8 mouse cellular contexts compared by ENCODE assay signal in genomic region chr17:34644608-34645007, GRCm38 (mm10). TPM values are rescaled to one million over a fixed set of nuclear protein-coding genes. Genes with fewer than 3 reads are reported as not detected.
DNase-seq lines count a peak whose midpoint lies in the region; ATAC-seq and TF ChIP-seq lines count a peak whose summit lies in the region.

Fkbpl (plus strand) TSS chr17:34644764.

- H3K27ac ChIP-seq in forebrain, embryonic 13.5 days: peak within 1 kb of the TSS; percentile 76
- peak within 1 kb of the TSS; percentile 61 for H3K27ac ChIP-seq in liver, postnatal 0 days (ENCODE audit: low read depth)
- H3K27ac ChIP-seq in neural tube, embryonic 14.5 days (ENCODE audit: low read depth, low read length): peak within 1 kb of the TSS; percentile 31; the same call in 1 of the 2 replicates

- DNase-seq in c-Kit-positive CD71-positive TER-119-positive erythroid progenitor cells, embryonic 14.5 days (ENCODE audit: low spot score): peak; percentile 97
- DNase-seq in heart, postnatal 10 days: peak; percentile 98 to 99
- peak; percentile 96 for DNase-seq in large intestine, adult 2 months (ENCODE audit: low read depth, low spot score)
- peak; percentile 94 for DNase-seq in liver, postnatal 0 days
- DNase-seq in testis, postnatal 10 days (ENCODE audit: low spot score): peak; percentile 94

- ATAC-seq in forebrain, embryonic 13.5 days: peak; percentile 85
- ATAC-seq in liver, postnatal 0 days: peak; percentile 50
- ATAC-seq in neural tube, embryonic 14.5 days (ENCODE audit: low read depth): peak; percentile 81

- peaks cover 54% of the 10 kb centered on the region for H3K4me1 ChIP-seq in E14TG2a.4 (replicated peaks; ENCODE audit: low read depth, low read length)
- peaks cover 43% of the 10 kb centered on the region for H3K4me1 ChIP-seq in forebrain, embryonic 13.5 days
- peaks cover 44% of the 10 kb centered on the region for H3K4me1 ChIP-seq in liver, postnatal 0 days (ENCODE audit: insufficient read depth)
- peaks cover 20% of the 10 kb centered on the region for H3K4me1 ChIP-seq in neural tube, embryonic 14.5 days (ENCODE audit: control insufficient read depth, insufficient read depth, low read length)

- H3K9ac ChIP-seq in forebrain, embryonic 13.5 days: peak within 1 kb of the TSS; percentile 70
- H3K9ac ChIP-seq in liver, postnatal 0 days (replicated peaks): peak within 1 kb of the TSS; percentile 64
- peak within 1 kb of the TSS; percentile 43 for H3K9ac ChIP-seq in neural tube, embryonic 14.5 days (replicated peaks; ENCODE audit: low read depth, low read length)

- no peaks in the 10 kb centered on the region for H3K9me3 ChIP-seq in E14TG2a.4 (ENCODE audit: low read length)
- no peaks in the 10 kb centered on the region for H3K9me3 ChIP-seq in forebrain, embryonic 13.5 days (replicated peaks)
- no peaks in the 10 kb centered on the region for H3K9me3 ChIP-seq in liver, postnatal 0 days (ENCODE audit: low read length)
- no peaks in the 10 kb centered on the region for H3K9me3 ChIP-seq in neural tube, embryonic 14.5 days (ENCODE audit: control insufficient read depth, low read length)

- under 1% methylated on average over 16 of the region's 16 CpGs for WGBS in forebrain, embryonic 13.5 days
- under 1% methylated on average over 16 of the region's 16 CpGs for WGBS in large intestine, adult 2 months
- WGBS in liver, postnatal 0 days (ENCODE audit: insufficient replicate concordance): 1% methylated on average over 16 of the region's 16 CpGs
- under 1% methylated on average over 16 of the region's 16 CpGs for WGBS in neural tube, embryonic 14.5 days

- H3K36me3 ChIP-seq in E14TG2a.4 (ENCODE audit: insufficient read depth, low read length): peaks cover 21% of the 10 kb centered on the region
- peaks cover 13% of the 10 kb centered on the region for H3K36me3 ChIP-seq in forebrain, embryonic 13.5 days (ENCODE audit: poor library complexity, severe bottlenecking)
- H3K36me3 ChIP-seq in liver, postnatal 0 days (replicated peaks; ENCODE audit: insufficient read depth, low read length): no peaks in the 10 kb centered on the region; the same call in none of the 2 replicates
- no peaks in the 10 kb centered on the region for H3K36me3 ChIP-seq in neural tube, embryonic 14.5 days (ENCODE audit: control insufficient read depth, insufficient read depth, low read length)

- peak within 1 kb of the TSS; percentile 100 for H3K4me3 ChIP-seq in E14TG2a.4 (replicated peaks; ENCODE audit: low read length)
- H3K4me3 ChIP-seq in forebrain, embryonic 13.5 days: peak within 1 kb of the TSS; percentile 59
- peak within 1 kb of the TSS; percentile 52 for H3K4me3 ChIP-seq in liver, postnatal 0 days (ENCODE audit: low read depth, low read length)
- peak within 1 kb of the TSS; percentile 47 for H3K4me3 ChIP-seq in neural tube, embryonic 14.5 days (ENCODE audit: low read depth, low read length)

- no peak for TF ChIP-seq CTCF in E14TG2a.4 (conservative IDR thresholded peaks at IDR 0.05; ENCODE audit: low read length)
- no peak for TF ChIP-seq CTCF in liver, postnatal 0 days (IDR thresholded peaks at IDR 0.05; ENCODE audit: low read depth)

- peak within 1 kb of the TSS; percentile 70 for H3K4me2 ChIP-seq in forebrain, embryonic 13.5 days
- H3K4me2 ChIP-seq in liver, postnatal 0 days (ENCODE audit: low read depth, low read length): peak within 1 kb of the TSS; percentile 80
- peak within 1 kb of the TSS; percentile 47 for H3K4me2 ChIP-seq in neural tube, embryonic 14.5 days (ENCODE audit: low read depth, low read length)

- TF ChIP-seq EP300 in liver, postnatal 0 days (IDR thresholded peaks at IDR 0.05; ENCODE audit: low read depth): no peak

- H3K27me3 ChIP-seq in E14TG2a.4 (ENCODE audit: insufficient read depth, low read length): no peaks in the 10 kb centered on the region
- no peaks in the 10 kb centered on the region for H3K27me3 ChIP-seq in forebrain, embryonic 13.5 days
- H3K27me3 ChIP-seq in liver, postnatal 0 days (ENCODE audit: insufficient read depth, low read length): no peaks in the 10 kb centered on the region
- no peaks in the 10 kb centered on the region for H3K27me3 ChIP-seq in neural tube, embryonic 14.5 days (ENCODE audit: control insufficient read depth, insufficient read depth, low read length)

- intact Hi-C loops in heart, postnatal 10 days (cut with DNase I): loop anchor here (2.0 to 5.0 kb wide), 2 partner anchors 18 to 288 kb away; partner anchors contain the start of gene Neu1

RNA-seq across cellular contexts. Expression of gene Fkbpl, which starts in this region (rescaled TPM):
- 14.7 and 16.1 TPM in 2 replicates for polyA plus RNA-seq in forebrain, embryonic 13.5 days (2015; fragmentation: Nextera tagmentation; extraction: Ambion mirVana)
- total RNA-seq in heart, postnatal 10 days (2021): 1 to 10 TPM; 8.5 to 9.9 TPM
- polyA plus RNA-seq in large intestine, adult 2 months (2012; rRNA removed): 3.7 and 4.7 TPM in 2 replicates
- 5.6 and 5.8 TPM in 2 replicates for polyA plus RNA-seq in liver, postnatal 0 days (2015; fragmentation: Nextera tagmentation; extraction: Ambion mirVana)
- polyA plus RNA-seq in neural tube, embryonic 14.5 days (2014; fragmentation: Nextera tagmentation; extraction: Ambion mirVana): 11.5 and 14.8 TPM in 2 replicates

Comparison
In these comparisons a context has a peak if more than half of its experiments do, and no peak if none do; other contexts are left out.
1. Peak in every context shown above with its lines: DNase-seq, ATAC-seq, H3K4me3 ChIP-seq and H3K27ac ChIP-seq.
2. H3K4me3 ChIP-seq: peak in every context shown above with its lines; median percentile 100 in E14TG2a.4; 59 in forebrain, embryonic 13.5 days; 52 in liver, postnatal 0 days; 47 in neural tube, embryonic 14.5 days.